Mouse (Mus musculus): ENCODE data around the gene Poll.

DNA sequence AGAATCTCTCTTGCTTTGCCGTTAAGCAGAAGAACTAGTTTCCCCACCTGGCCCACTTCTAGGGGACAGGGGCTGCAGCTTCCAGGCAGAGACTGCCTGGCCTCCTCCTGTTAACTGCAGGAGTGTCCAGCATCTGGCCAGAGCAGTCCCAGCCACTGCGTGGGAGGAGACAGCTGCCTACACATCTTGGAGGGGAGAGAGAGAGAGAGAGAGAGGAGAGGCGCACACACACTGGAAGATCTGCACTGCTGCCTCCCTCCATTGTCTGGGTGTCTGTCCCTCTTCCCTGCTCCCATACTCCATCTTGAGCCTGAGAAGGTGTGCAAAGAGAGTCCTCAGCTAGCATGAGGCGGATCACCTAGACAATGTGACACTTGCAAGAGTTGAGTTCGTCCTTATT lies 31.0 kb downstream of the Poll start:
- TF ChIP-seq TCF12 (IDR thresholded peaks at IDR 0.05; ENCODE audit: insufficient read depth, poor library complexity, severe bottlenecking) (no peak), SRF (IDR thresholded peaks at IDR 0.05; ENCODE audit: control insufficient read depth, insufficient read length, low read depth) (no peak), MAX (IDR thresholded peaks at IDR 0.05; ENCODE audit: low read depth) (no peak), POLR2A (IDR thresholded peaks at IDR 0.05; ENCODE audit: insufficient read length, low read depth) (no peak), USF1 (IDR thresholded peaks at IDR 0.05; ENCODE audit: low read depth) (no peak)
